Mouse (Mus musculus): ENCODE data around the gene Morn1.
A peak's percentile ranks its signal among the peaks of the same experiment; 100 is the strongest.

Morn1 gene

GRCm38 (mm10) chr4:155086108-155087024 lies at the start of gene Morn1, which contains the start of gene Rer1:
Morn1 (plus strand) TSS chr4:155086577.
Rer1 (minus strand) TSS chr4:155086382.
- Histone ChIP-seq H3K36me3 (ENCODE audit: control insufficient read depth, insufficient read depth, low read length, poor library complexity, severe bottlenecking) (peaks cover 4% of the 10 kb centered on the region; the same call in 1 of the 2 replicates), H3K27me3 (ENCODE audit: control insufficient read depth, insufficient read depth, low read length, poor library complexity, severe bottlenecking) (no peaks in the 10 kb centered on the region)
- DNase-seq (ENCODE audit: low read depth, low spot score), result peak; percentile 100

- DNase-seq (ENCODE audit: low read depth, low spot score), result no peak
- H3K36me3 ChIP-seq (ENCODE audit: control insufficient read depth, insufficient read depth, low read length, poor library complexity, severe bottlenecking), result no peaks in the 10 kb centered on the region
- no peaks in the 10 kb centered on the region for H3K27me3 ChIP-seq (ENCODE audit: control insufficient read depth, insufficient read depth, low read length, poor library complexity, severe bottlenecking)
Observed at GRCm38 (mm10) chr4:155040197-155040596, 46.2 kb upstream of the Morn1 start.

GRCm38 (mm10) chr4:155040696-155041095 lies 45.7 kb upstream of the Morn1 start:
- no peaks in the 10 kb centered on the region for H3K27me3 ChIP-seq (ENCODE audit: control insufficient read depth, insufficient read depth, low read length, poor library complexity, severe bottlenecking)
- no peaks in the 10 kb centered on the region for H3K36me3 ChIP-seq (ENCODE audit: control insufficient read depth, insufficient read depth, low read length, poor library complexity, severe bottlenecking)
- no peak for DNase-seq (ENCODE audit: low read depth, low spot score)

GRCm38 (mm10) chr4:155042606-155043288 lies 43.6 kb upstream of the Morn1 start:
- Histone ChIP-seq H3K36me3 (ENCODE audit: control insufficient read depth, insufficient read depth, low read length, poor library complexity, severe bottlenecking) (no peaks in the 10 kb centered on the region), H3K27me3 (ENCODE audit: control insufficient read depth, insufficient read depth, low read length, poor library complexity, severe bottlenecking) (no peaks in the 10 kb centered on the region)
- no peak for DNase-seq (ENCODE audit: low read depth, low spot score)

- no peak for DNase-seq (ENCODE audit: low read depth, low spot score)
- Histone ChIP-seq H3K36me3 (ENCODE audit: control insufficient read depth, insufficient read depth, low read length, poor library complexity, severe bottlenecking) (no peaks in the 10 kb centered on the region), H3K27me3 (ENCODE audit: control insufficient read depth, insufficient read depth, low read length, poor library complexity, severe bottlenecking) (no peaks in the 10 kb centered on the region)
Observed at GRCm38 (mm10) chr4:155043289-155043625, 43.1 kb upstream of the Morn1 start.

DNA sequence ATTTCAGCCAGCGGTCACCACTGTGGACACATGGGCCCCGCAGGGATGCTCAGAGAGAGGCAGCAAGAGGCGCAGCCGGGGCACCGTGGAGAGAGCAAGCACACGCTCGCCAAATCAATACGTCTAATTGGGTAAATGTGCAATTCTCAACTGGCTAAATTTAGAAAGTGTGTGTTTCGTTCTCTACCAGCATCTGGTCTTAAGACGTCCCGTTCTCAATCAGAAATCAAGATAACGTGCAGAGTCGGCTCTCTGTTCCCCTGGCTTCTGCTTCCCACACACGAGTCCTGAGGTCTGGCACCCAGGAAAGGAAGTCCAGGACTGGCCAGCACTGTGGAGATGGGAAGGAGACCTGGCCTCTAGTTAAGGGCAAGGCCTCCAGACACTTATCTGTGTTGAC lies 39.7 kb upstream of the Morn1 start:
- Histone ChIP-seq H3K27me3 (ENCODE audit: control insufficient read depth, insufficient read depth, low read length, poor library complexity, severe bottlenecking) (no peaks in the 10 kb centered on the region), H3K36me3 (ENCODE audit: control insufficient read depth, insufficient read depth, low read length, poor library complexity, severe bottlenecking) (no peaks in the 10 kb centered on the region)
- DNase-seq (ENCODE audit: low read depth, low spot score), result no peak

DNA sequence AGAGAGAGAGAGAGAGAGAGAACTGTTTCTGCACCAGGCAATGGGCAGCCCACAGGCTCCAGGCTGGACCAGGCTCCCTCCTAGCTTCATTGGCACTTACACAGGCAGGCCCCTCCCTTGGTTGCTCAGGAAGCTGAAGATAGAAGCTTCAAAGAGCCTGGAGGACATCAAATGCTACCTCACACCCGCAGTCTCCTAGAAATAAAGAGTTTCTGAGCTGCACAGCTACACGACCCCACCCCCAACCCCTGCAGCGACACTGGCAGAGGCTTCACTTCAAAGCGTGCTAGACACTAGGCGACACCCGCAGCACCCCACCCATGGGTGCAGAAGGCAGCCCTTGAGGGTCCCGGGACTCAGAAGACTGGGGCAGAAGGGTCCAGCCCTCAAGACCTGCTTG lies 36.3 kb upstream of the Morn1 start:
- no peaks in the 10 kb centered on the region for H3K36me3 ChIP-seq (ENCODE audit: control insufficient read depth, insufficient read depth, low read length, poor library complexity, severe bottlenecking)
- no peak for DNase-seq (ENCODE audit: low read depth, low spot score)
- H3K27me3 ChIP-seq (ENCODE audit: control insufficient read depth, insufficient read depth, low read length, poor library complexity, severe bottlenecking), result no peaks in the 10 kb centered on the region

GRCm38 (mm10) chr4:155056724-155057123 lies 29.7 kb upstream of the Morn1 start, which contains the start of gene Plch2:
Plch2 (minus strand) TSS chr4:155056784.
- H3K27me3 ChIP-seq (ENCODE audit: control insufficient read depth, insufficient read depth, low read length, poor library complexity, severe bottlenecking), result no peaks in the 10 kb centered on the region
- H3K36me3 ChIP-seq (ENCODE audit: control insufficient read depth, insufficient read depth, low read length, poor library complexity, severe bottlenecking), result no peaks in the 10 kb centered on the region
- DNase-seq (ENCODE audit: low read depth, low spot score), result no peak

DNA sequence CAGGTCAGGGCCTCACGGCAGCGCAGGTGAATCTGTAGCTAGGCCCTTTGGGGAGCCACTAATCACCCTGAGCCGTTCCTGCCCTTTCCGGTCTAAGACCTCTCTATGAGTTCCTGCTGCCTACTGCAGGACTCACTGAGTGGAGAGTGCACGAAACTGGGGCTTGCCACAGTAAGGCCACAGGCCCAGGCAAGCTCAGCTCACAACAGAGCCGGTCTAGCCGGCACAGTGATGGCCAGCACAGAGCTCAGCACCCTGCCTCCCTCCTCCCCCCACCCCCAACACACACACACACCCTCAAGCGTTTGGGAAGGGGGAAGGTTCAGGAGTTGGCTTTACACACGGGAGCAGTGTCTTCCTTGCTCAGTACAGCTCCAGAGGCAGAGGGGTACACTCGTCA lies 28.1 kb upstream of the Morn1 start:
- H3K27me3 ChIP-seq (ENCODE audit: control insufficient read depth, insufficient read depth, low read length, poor library complexity, severe bottlenecking), result no peaks in the 10 kb centered on the region
- DNase-seq (ENCODE audit: low read depth, low spot score), result no peak

DNA sequence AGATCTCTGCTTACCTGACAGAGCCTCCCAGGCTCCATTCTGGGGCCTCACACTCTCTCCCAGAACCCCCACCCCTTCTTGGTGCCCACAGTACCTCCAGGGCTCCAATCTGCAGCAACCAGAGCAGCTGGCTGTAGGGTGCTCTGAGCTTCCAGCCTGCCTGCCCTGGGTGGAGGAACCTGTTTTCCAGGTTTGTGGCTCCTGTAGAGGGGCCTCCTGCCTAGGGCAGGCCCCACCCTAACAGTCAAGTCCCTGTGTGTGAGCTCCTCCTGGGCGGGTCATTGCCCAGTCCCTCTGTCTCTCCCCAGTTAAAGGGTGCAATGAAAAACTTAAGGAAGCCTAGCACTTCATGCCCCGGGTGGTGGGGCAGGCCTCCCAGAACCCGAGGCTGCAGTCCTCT lies 22.5 kb upstream of the Morn1 start:
- no peak for DNase-seq (ENCODE audit: low read depth, low spot score)
- Histone ChIP-seq H3K36me3 (ENCODE audit: control insufficient read depth, insufficient read depth, low read length, poor library complexity, severe bottlenecking) (no peaks in the 10 kb centered on the region), H3K27me3 (ENCODE audit: control insufficient read depth, insufficient read depth, low read length, poor library complexity, severe bottlenecking) (no peaks in the 10 kb centered on the region)

More for the DNA sequence above, 28.1 kb upstream of the Morn1 start:
- no peaks in the 10 kb centered on the region for H3K36me3 ChIP-seq (ENCODE audit: control insufficient read depth, insufficient read depth, low read length, poor library complexity, severe bottlenecking)

- Histone ChIP-seq H3K36me3 (ENCODE audit: control insufficient read depth, insufficient read depth, low read length, poor library complexity, severe bottlenecking) (no peaks in the 10 kb centered on the region), H3K27me3 (ENCODE audit: control insufficient read depth, insufficient read depth, low read length, poor library complexity, severe bottlenecking) (no peaks in the 10 kb centered on the region)
- DNase-seq (ENCODE audit: low read depth, low spot score), result no peak
Observed at GRCm38 (mm10) chr4:155064474-155064873, 21.9 kb upstream of the Morn1 start.

DNA sequence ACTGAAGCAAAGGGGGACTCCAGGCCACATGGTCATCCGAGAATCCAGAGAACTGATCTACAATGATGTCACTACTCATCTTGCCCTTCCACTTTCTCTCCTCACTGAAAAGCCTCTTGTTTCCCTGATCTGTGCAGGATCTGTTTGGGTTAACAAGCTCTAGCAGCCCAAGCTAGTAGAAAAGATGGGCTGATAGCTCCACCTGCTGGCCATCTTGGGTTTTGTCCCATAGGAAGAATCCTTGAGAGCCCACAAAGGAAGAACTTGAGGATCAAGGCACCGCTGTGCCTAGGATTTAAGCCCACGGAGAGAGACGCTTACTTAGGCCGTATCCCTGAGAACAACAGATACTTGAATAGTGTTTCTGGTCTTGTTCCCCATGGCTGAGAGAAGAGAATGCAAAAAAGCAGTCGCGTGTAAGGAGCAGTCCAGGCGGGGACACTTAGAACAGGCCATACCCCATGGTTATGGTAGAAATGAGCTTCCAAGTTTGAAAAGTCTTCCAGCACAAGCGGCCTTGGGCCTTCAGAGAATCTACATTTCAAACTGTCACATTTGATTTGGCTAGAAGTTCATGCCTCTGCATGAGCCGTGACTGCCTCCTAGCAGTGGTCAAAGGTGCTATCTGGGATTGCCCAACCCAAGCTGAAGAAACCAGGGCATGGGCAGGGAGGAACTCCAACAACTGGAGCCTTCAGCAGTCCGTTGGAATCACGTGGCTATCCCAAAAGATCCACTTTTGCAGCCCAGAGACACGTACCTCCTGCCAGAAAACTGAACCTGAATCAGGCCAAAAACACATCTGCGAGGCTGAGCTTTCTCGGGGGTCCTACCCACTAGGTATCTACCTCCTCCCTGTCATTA lies 20.2 kb upstream of the Morn1 start:
- Histone ChIP-seq H3K27me3 (ENCODE audit: control insufficient read depth, insufficient read depth, low read length, poor library complexity, severe bottlenecking) (no peaks in the 10 kb centered on the region), H3K36me3 (ENCODE audit: control insufficient read depth, insufficient read depth, low read length, poor library complexity, severe bottlenecking) (peaks cover 8% of the 10 kb centered on the region)
- DNase-seq (ENCODE audit: low read depth, low spot score), result peak; percentile 88

DNA sequence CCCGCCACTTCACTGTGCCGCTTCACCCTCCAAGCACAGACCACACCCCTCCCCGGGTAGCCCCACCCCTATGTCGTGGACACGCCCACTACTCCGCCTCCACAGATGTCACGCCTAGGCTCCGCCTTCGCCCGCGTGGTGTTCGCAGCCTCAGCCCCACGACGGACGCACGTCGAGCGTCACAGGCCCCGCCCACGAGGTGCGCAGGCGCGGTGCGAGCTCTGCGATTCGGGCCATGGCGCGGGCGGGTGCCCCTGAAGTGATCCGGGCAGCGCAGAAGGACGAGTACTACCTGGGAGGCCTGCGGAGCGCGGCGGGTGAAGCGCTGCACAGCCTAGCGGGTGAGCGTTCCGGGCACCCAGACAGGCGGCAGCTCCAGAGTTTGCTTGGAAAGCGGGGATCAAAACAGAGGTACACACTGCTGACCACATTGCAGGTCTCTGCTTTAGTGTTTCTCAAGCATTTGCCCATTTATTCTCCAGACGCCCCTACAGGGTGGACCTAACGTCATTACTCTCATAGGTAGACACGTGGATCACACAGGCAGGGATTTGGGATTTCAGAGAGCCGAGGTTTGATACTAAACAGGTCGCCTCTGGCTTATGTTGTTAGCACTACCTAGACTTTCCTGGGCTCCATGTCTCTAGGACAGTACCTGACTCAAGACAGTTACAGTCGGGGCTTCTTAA lies 19.4 kb upstream of the Morn1 start, which contains the start of gene Pex10:
Pex10 (plus strand) TSS at position 183 of the 689 bp plus-strand sequence.
- peaks cover 11% of the 10 kb centered on the region for H3K36me3 ChIP-seq (ENCODE audit: control insufficient read depth, insufficient read depth, low read length, poor library complexity, severe bottlenecking)
- DNase-seq (ENCODE audit: low read depth, low spot score), result peak; percentile 99
- no peaks in the 10 kb centered on the region for H3K27me3 ChIP-seq (ENCODE audit: control insufficient read depth, insufficient read depth, low read length, poor library complexity, severe bottlenecking)

GRCm38 (mm10) chr4:155068357-155068972 lies 17.9 kb upstream of the Morn1 start:
- no peak for DNase-seq (ENCODE audit: low read depth, low spot score)
- no peaks in the 10 kb centered on the region for H3K27me3 ChIP-seq (ENCODE audit: control insufficient read depth, insufficient read depth, low read length, poor library complexity, severe bottlenecking)
- H3K36me3 ChIP-seq (ENCODE audit: control insufficient read depth, insufficient read depth, low read length, poor library complexity, severe bottlenecking), result peaks cover 13% of the 10 kb centered on the region
